Mouse (Mus musculus): ENCODE measurements around the gene Myo1a. TPM values are rescaled to one million over a fixed set of nuclear protein-coding genes. Genes with fewer than 3 reads are reported as not detected.

Gene Myo1a
- polyA plus RNA-seq, 1 experiment, result 0.39 TPM

GRCm38 (mm10) chr10:127674794-127675522 lies 30.0 kb upstream of the Myo1a start:
- no peak for DNase-seq (ENCODE audit: low spot score)

GRCm38 (mm10) chr10:127675859-127676398 lies 29.0 kb upstream of the Myo1a start:
- DNase-seq (ENCODE audit: low spot score), result no peak

- DNase-seq (ENCODE audit: low spot score), result peak; percentile 71
Measured at GRCm38 (mm10) chr10:127676691-127677548, 28.1 kb upstream of the Myo1a start.

- DNase-seq (ENCODE audit: low spot score), result no peak
Measured at GRCm38 (mm10) chr10:127677591-127678336, 27.2 kb upstream of the Myo1a start.

GRCm38 (mm10) chr10:127679208-127679607 lies 25.8 kb upstream of the Myo1a start:
- DNase-seq (ENCODE audit: low spot score), result no peak

GRCm38 (mm10) chr10:127679881-127680280 lies 25.1 kb upstream of the Myo1a start:
- no peak for DNase-seq (ENCODE audit: low spot score)

- DNase-seq (ENCODE audit: low spot score), result no peak
Measured at GRCm38 (mm10) chr10:127682886-127683285, 22.1 kb upstream of the Myo1a start.

GRCm38 (mm10) chr10:127691053-127691452 lies 13.9 kb upstream of the Myo1a start:
- no peak for DNase-seq (ENCODE audit: low spot score)

GRCm38 (mm10) chr10:127694636-127695035 lies 10.3 kb upstream of the Myo1a start:
- DNase-seq (ENCODE audit: low spot score), result no peak

- DNase-seq (ENCODE audit: low spot score), result no peak
Measured at GRCm38 (mm10) chr10:127695775-127696174, 9.2 kb upstream of the Myo1a start.

- DNase-seq (ENCODE audit: low spot score), result no peak
Measured at GRCm38 (mm10) chr10:127698966-127699365, 6.0 kb upstream of the Myo1a start.

- no peak for DNase-seq (ENCODE audit: low spot score)
Measured at GRCm38 (mm10) chr10:127703299-127703698, 1.7 kb upstream of the Myo1a start.

- no peak for DNase-seq (ENCODE audit: low spot score)
Measured at GRCm38 (mm10) chr10:127704293-127704692, 677 bp upstream of the Myo1a start.

- no peak for DNase-seq (ENCODE audit: low spot score)
Measured at GRCm38 (mm10) chr10:127705783-127706182, 813 bp downstream of the Myo1a start.

GRCm38 (mm10) chr10:127707721-127708120 lies 2.8 kb downstream of the Myo1a start:
- no peak for DNase-seq (ENCODE audit: low spot score)

- no peak for DNase-seq (ENCODE audit: low spot score)
Measured at GRCm38 (mm10) chr10:127708850-127709370, 3.9 kb downstream of the Myo1a start.

- DNase-seq (ENCODE audit: low spot score), result no peak
Measured at GRCm38 (mm10) chr10:127710331-127710730, 5.4 kb downstream of the Myo1a start.

GRCm38 (mm10) chr10:127712736-127713135 lies 7.8 kb downstream of the Myo1a start:
- no peak for DNase-seq (ENCODE audit: low spot score)

GRCm38 (mm10) chr10:127721671-127722418 lies 16.9 kb downstream of the Myo1a start:
- DNase-seq (ENCODE audit: low spot score), result no peak

- DNase-seq (ENCODE audit: low spot score), result no peak
Measured at GRCm38 (mm10) chr10:127724178-127724577, 19.2 kb downstream of the Myo1a start, which contains the start of gene Tac2. Tac2 (plus strand) TSS chr10:127724478.

GRCm38 (mm10) chr10:127725136-127725535 lies 20.2 kb downstream of the Myo1a start:
- DNase-seq (ENCODE audit: low spot score), result no peak

Data from urinary bladder, adult 2 months (tissue).